Mouse (Mus musculus) hindbrain, embryonic 10.5 days (tissue): ENCODE measurements at regions not wholly inside any gene's neighbourhood (a gene's known extent, or its start where the extent isn't known, plus 50 kb on each side); places are given as distances from the start of the nearest gene placed in this dataset.

ENCODE experiments used
- DNase-seq: peaks from one replicate; pipeline ENCODE4 v3.0.0-alpha.2; 2017; ENCODE audit warnings: low spot score
- H3K27ac ChIP-seq: fragments of 300-500 bp; sonication (generic); 2 replicates; pipeline ENCODE4 v1.5.1; 2016; ENCODE audit warnings: mild to moderate bottlenecking, moderate library complexity
- H3K27me3 ChIP-seq: fragments of 300-500 bp; sonication (generic); 2 replicates; pipeline ENCODE4 v1.6.1; 2016; ENCODE audit warnings: mild to moderate bottlenecking; ENCODE audit not compliant: poor library complexity, insufficient read depth, severe bottlenecking
- H3K36me3 ChIP-seq: fragments of 300-500 bp; sonication (generic); 2 replicates; pipeline ENCODE4 v1.6.1; 2016; ENCODE audit warnings: mild to moderate bottlenecking, moderate library complexity
- H3K4me1 ChIP-seq: fragments of 300-500 bp; sonication (generic); replicated peaks from 2 replicates; pipeline ENCODE4 v1.6.1; 2016; ENCODE audit warnings: mild to moderate bottlenecking
- H3K4me3 ChIP-seq: fragments of 300-500 bp; sonication (generic); 2 replicates; pipeline ENCODE4 v1.5.1; 2016; ENCODE audit warnings: mild to moderate bottlenecking, moderate library complexity
- H3K9me3 ChIP-seq: fragments of 300-500 bp; sonication (generic); 2 replicates; pipeline ENCODE4 v1.6.1; 2016; ENCODE audit warnings: mild to moderate bottlenecking, moderate library complexity
- WGBS: fragments of 180-500 bp; shearing (Covaris S2); methylation state at CpG from one replicate; pipeline ENCODE4 v1.1.7; 2016; 5-methylcytosine and 5-hydroxymethylcytosine counted together

- Histone ChIP-seq H3K36me3 (no peaks in the 10 kb centered on the region), H3K27me3 (no peaks in the 10 kb centered on the region), H3K9me3 (no peaks in the 10 kb centered on the region), H3K27ac (no peak overlapping the region), H3K4me1 (peaks cover 24% of the 10 kb centered on the region), H3K4me3 (no peak overlapping the region)
- no peak for DNase-seq
- WGBS = 90% methylated on average over 8 of the region's 8 CpGs
Measured at GRCm38 (mm10) chr8:126165486-126166095, 132.8 kb upstream of the Slc35f3 start.

- Histone ChIP-seq H3K9me3 (no peaks in the 10 kb centered on the region), H3K4me3 (no peak overlapping the region), H3K27ac (no peak overlapping the region), H3K27me3 (no peaks in the 10 kb centered on the region), H3K36me3 (no peaks in the 10 kb centered on the region), H3K4me1 (peaks cover 19% of the 10 kb centered on the region)
- WGBS = 80% methylated on average over 7 of the region's 7 CpGs
- DNase-seq = no peak
Measured at GRCm38 (mm10) chr8:126166394-126166793, 132.0 kb upstream of the Slc35f3 start.

GRCm38 (mm10) chr8:126174451-126174850, 123.9 kb upstream of the Slc35f3 start:
- Histone ChIP-seq H3K4me3 (no peak overlapping the region), H3K27me3 (no peaks in the 10 kb centered on the region), H3K4me1 (no peaks in the 10 kb centered on the region), H3K36me3 (no peaks in the 10 kb centered on the region), H3K27ac (no peak overlapping the region), H3K9me3 (no peaks in the 10 kb centered on the region)
- 84% methylated on average over 7 of the region's 7 CpGs for WGBS
- DNase-seq = no peak

GRCm38 (mm10) chr8:126176305-126176704, 122.1 kb upstream of the Slc35f3 start:
- no peak for DNase-seq
- H3K4me3 ChIP-seq = no peak overlapping the region
- H3K36me3 ChIP-seq = no peaks in the 10 kb centered on the region
- 95% methylated on average over 7 of the region's 7 CpGs for WGBS
- H3K27ac ChIP-seq = no peak overlapping the region
- no peaks in the 10 kb centered on the region for H3K27me3 ChIP-seq
- H3K9me3 ChIP-seq = 0 out of 2 replicates have a peak, but pooled peaks cover 2% of the 10 kb centered on the region
- no peaks in the 10 kb centered on the region for H3K4me1 ChIP-seq

GRCm38 (mm10) chr8:126177855-126178254, 120.5 kb upstream of the Slc35f3 start:
- Histone ChIP-seq H3K27me3 (no peaks in the 10 kb centered on the region), H3K36me3 (no peaks in the 10 kb centered on the region), H3K9me3 (0 out of 2 replicates have a peak, but pooled peaks cover 2% of the 10 kb centered on the region), H3K4me1 (no peaks in the 10 kb centered on the region), H3K27ac (no peak overlapping the region), H3K4me3 (no peak overlapping the region)
- no peak for DNase-seq
- WGBS = 78% methylated on average over 10 of the region's 10 CpGs

- Histone ChIP-seq H3K9me3 (peaks cover 14% of the 10 kb centered on the region; the same call in 1 of the 2 replicates), H3K36me3 (no peaks in the 10 kb centered on the region), H3K27me3 (no peaks in the 10 kb centered on the region), H3K4me3 (no peak overlapping the region), H3K4me1 (no peaks in the 10 kb centered on the region), H3K27ac (no peak overlapping the region)
- 57% methylated on average over 5 of the region's 5 CpGs for WGBS
- DNase-seq = peak; percentile 21
Measured at GRCm38 (mm10) chr8:126188741-126189285, 109.5 kb upstream of the Slc35f3 start.

GRCm38 (mm10) chr8:126195616-126196015, 102.7 kb upstream of the Slc35f3 start:
- H3K4me1 ChIP-seq = no peaks in the 10 kb centered on the region
- DNase-seq = no peak
- no peaks in the 10 kb centered on the region for H3K36me3 ChIP-seq
- no peaks in the 10 kb centered on the region for H3K27me3 ChIP-seq
- no peak overlapping the region for H3K27ac ChIP-seq
- peaks cover 19% of the 10 kb centered on the region; the same call in 1 of the 2 replicates for H3K9me3 ChIP-seq
- H3K4me3 ChIP-seq = no peak overlapping the region
- 87% methylated on average over 2 of the region's 2 CpGs for WGBS

- Histone ChIP-seq H3K4me3 (no peak overlapping the region), H3K27me3 (no peaks in the 10 kb centered on the region), H3K27ac (no peak overlapping the region), H3K9me3 (no peaks in the 10 kb centered on the region), H3K4me1 (no peaks in the 10 kb centered on the region), H3K36me3 (no peaks in the 10 kb centered on the region)
- no peak for DNase-seq
- 92% methylated on average over 8 of the region's 8 CpGs for WGBS
Measured at GRCm38 (mm10) chr8:126210561-126210960, 87.8 kb upstream of the Slc35f3 start.

- no peak overlapping the region for H3K4me3 ChIP-seq
- WGBS = 93% methylated on average over 5 of the region's 5 CpGs
- no peaks in the 10 kb centered on the region for H3K9me3 ChIP-seq
- no peak overlapping the region for H3K27ac ChIP-seq
- H3K27me3 ChIP-seq = no peaks in the 10 kb centered on the region
- no peak for DNase-seq
- H3K4me1 ChIP-seq = no peaks in the 10 kb centered on the region
- H3K36me3 ChIP-seq = no peaks in the 10 kb centered on the region
Measured at GRCm38 (mm10) chr8:126212802-126213201, 85.6 kb upstream of the Slc35f3 start.

- Histone ChIP-seq H3K36me3 (no peaks in the 10 kb centered on the region), H3K9me3 (no peaks in the 10 kb centered on the region), H3K4me1 (no peaks in the 10 kb centered on the region), H3K4me3 (no peak overlapping the region), H3K27me3 (no peaks in the 10 kb centered on the region), H3K27ac (no peak overlapping the region)
- DNase-seq = no peak
- WGBS = 55% methylated on average over 1 of the region's 1 CpGs
Measured at GRCm38 (mm10) chr8:126214571-126214970, 83.8 kb upstream of the Slc35f3 start.

GRCm38 (mm10) chr8:126216391-126216790, 82.0 kb upstream of the Slc35f3 start:
- no peaks in the 10 kb centered on the region for H3K4me1 ChIP-seq
- no peaks in the 10 kb centered on the region for H3K27me3 ChIP-seq
- H3K9me3 ChIP-seq = no peaks in the 10 kb centered on the region
- no peak for DNase-seq
- no peaks in the 10 kb centered on the region for H3K36me3 ChIP-seq
- H3K27ac ChIP-seq = no peak overlapping the region
- WGBS = 77% methylated on average over 5 of the region's 5 CpGs
- H3K4me3 ChIP-seq = no peak overlapping the region

GRCm38 (mm10) chr8:126221631-126222030, 76.7 kb upstream of the Slc35f3 start:
- no peak overlapping the region for H3K4me3 ChIP-seq
- H3K9me3 ChIP-seq = no peaks in the 10 kb centered on the region
- H3K27me3 ChIP-seq = no peaks in the 10 kb centered on the region
- DNase-seq = no peak
- H3K36me3 ChIP-seq = no peaks in the 10 kb centered on the region
- no peaks in the 10 kb centered on the region for H3K4me1 ChIP-seq
- H3K27ac ChIP-seq = no peak overlapping the region
- WGBS = 66% methylated on average over 1 of the region's 1 CpGs

GRCm38 (mm10) chr8:126231801-126232200, 66.6 kb upstream of the Slc35f3 start:
- no peaks in the 10 kb centered on the region for H3K27me3 ChIP-seq
- H3K9me3 ChIP-seq = no peaks in the 10 kb centered on the region
- no peaks in the 10 kb centered on the region for H3K36me3 ChIP-seq
- WGBS = 97% methylated on average over 1 of the region's 1 CpGs
- peaks cover 7% of the 10 kb centered on the region; the same call in 1 of the 2 replicates for H3K4me1 ChIP-seq
- no peak for DNase-seq
- no peak overlapping the region for H3K27ac ChIP-seq
- no peak overlapping the region for H3K4me3 ChIP-seq
